Mouse (Mus musculus) olfactory bulb, adult 2 months (tissue): ENCODE data around the gene Acot1. TPM values are rescaled to one million over a fixed set of nuclear protein-coding genes. Genes with fewer than 3 reads are reported as not detected.

Experiments used
- H3K27ac ChIP-seq: fragments of 200-500 bp; 2 replicates; pipeline ENCODE4 v1.5.1; 2012; ENCODE audit warnings: low read depth, low read length; ENCODE audit not compliant: insufficient read depth
- H3K4me1 ChIP-seq: fragments of 200-500 bp; 2 replicates; pipeline ENCODE4 v1.6.1; 2012; ENCODE audit warnings: low read length; ENCODE audit not compliant: control insufficient read depth, insufficient read depth
- H3K4me3 ChIP-seq: fragments of 200-500 bp; 2 replicates; pipeline ENCODE4 v1.5.1; 2012; ENCODE audit warnings: mild to moderate bottlenecking, low read depth, low read length, moderate library complexity; ENCODE audit not compliant: insufficient read depth
- CTCF ChIP-seq: fragments of 200-500 bp; IDR thresholded peaks from 2 replicates; pipeline ENCODE4 v1.5.1; 2012; ENCODE audit warnings: low read depth, mild to moderate bottlenecking, low read length, moderate library complexity; ENCODE audit not compliant: insufficient read depth
- POLR2A ChIP-seq: fragments of 200-500 bp; IDR thresholded peaks from 2 replicates; pipeline ENCODE4 v1.6.1; 2012; ENCODE audit warnings: mild to moderate bottlenecking, low read depth, low read length, moderate library complexity; ENCODE audit not compliant: insufficient read depth
- WGBS: fragments of 180-500 bp; shearing (Covaris S2); methylation state at CpG from one replicate; pipeline ENCODE4 v1.1.7; 2018; 5-methylcytosine and 5-hydroxymethylcytosine counted together
- polyA plus RNA-seq: library from polyadenylated mRNA; stranded (reverse); fragments of >200 nt; gene quantifications from 2 replicates; pipeline ENCODE4 v1.2.4, GENCODE M21; 2012; ENCODE audit warnings: low replicate concordance; ENCODE audit not compliant: missing spikeins, insufficient read depth, insufficient read length

Gene Acot1
- polyA plus RNA-seq, 1 experiment = not detected

GRCm38 (mm10) chr12:84053679-84054391 is 44.5 kb downstream of the Acot1 start:
- WGBS = 5% methylated on average over 41 of the region's 46 CpGs
- Histone ChIP-seq H3K27ac (no peak overlapping the region), H3K4me3 (peak overlapping the region; percentile 50), H3K4me1 (peaks cover 6% of the 10 kb centered on the region; the same call in 1 of the 2 replicates)
- TF ChIP-seq CTCF = no peak
- TF ChIP-seq POLR2A = no peak

- WGBS = 25% methylated on average over 2 of the region's 2 CpGs
- Histone ChIP-seq H3K4me3 (no peak overlapping the region), H3K4me1 (no peaks in the 10 kb centered on the region), H3K27ac (no peak overlapping the region)
- TF ChIP-seq CTCF (no peak), POLR2A (no peak)
Observed at GRCm38 (mm10) chr12:84060946-84061345, 51.7 kb downstream of the Acot1 start.

GRCm38 (mm10) chr12:84062336-84062735 is 53.0 kb downstream of the Acot1 start:
- no peak for TF ChIP-seq POLR2A
- no peak for TF ChIP-seq CTCF
- WGBS = 96% methylated on average over 20 of the region's 20 CpGs
- no peak overlapping the region for H3K4me3 ChIP-seq
- H3K27ac ChIP-seq = no peak overlapping the region
- no peaks in the 10 kb centered on the region for H3K4me1 ChIP-seq

- Histone ChIP-seq H3K27ac (no peak overlapping the region), H3K4me1 (no peaks in the 10 kb centered on the region), H3K4me3 (no peak overlapping the region)
- TF ChIP-seq POLR2A (no peak), CTCF (0 out of 2 replicates have a peak, but pooled peaks have one; percentile 13)
- 70% methylated on average over 5 of the region's 5 CpGs for WGBS
Observed at GRCm38 (mm10) chr12:84063228-84063627, 53.9 kb downstream of the Acot1 start.

- no peak overlapping the region for H3K4me3 ChIP-seq
- no peak overlapping the region for H3K27ac ChIP-seq
- no peak for TF ChIP-seq POLR2A
- no peak for TF ChIP-seq CTCF
- no peaks in the 10 kb centered on the region for H3K4me1 ChIP-seq
- WGBS = 84% methylated on average over 2 of the region's 2 CpGs
Observed at GRCm38 (mm10) chr12:84063833-84064232, 54.5 kb downstream of the Acot1 start.

GRCm38 (mm10) chr12:84064621-84065020 is 55.3 kb downstream of the Acot1 start:
- Histone ChIP-seq H3K27ac (no peak overlapping the region), H3K4me1 (0 out of 2 replicates have a peak, but pooled peaks cover under 1% of the 10 kb centered on the region), H3K4me3 (no peak overlapping the region)
- TF ChIP-seq POLR2A (no peak), CTCF (no peak)
- 75% methylated on average over 8 of the region's 8 CpGs for WGBS

- H3K4me1 ChIP-seq = peaks cover 5% of the 10 kb centered on the region
- no peak overlapping the region for H3K4me3 ChIP-seq
- WGBS = 94% methylated on average over 4 of the region's 4 CpGs
- no peak for TF ChIP-seq POLR2A
- no peak for TF ChIP-seq CTCF
- H3K27ac ChIP-seq = no peak overlapping the region
Observed at GRCm38 (mm10) chr12:84067752-84068151, 58.5 kb downstream of the Acot1 start.

Other genes with a start within 250 kb of the Acot1 start
- not detected in 2 replicates for gene Papln, start 245.9 kb upstream of the Acot1 start, polyA plus RNA-seq
- not detected in 2 replicates for gene Numb, start 87.6 kb upstream of the Acot1 start, polyA plus RNA-seq
- not detected in 2 replicates for gene Riox1, start 58.9 kb upstream of the Acot1 start, polyA plus RNA-seq
- gene Heatr4, start 24.6 kb upstream of the Acot1 start, polyA plus RNA-seq = not detected in 2 replicates
- gene Acot2, start 21.6 kb upstream of the Acot1 start, polyA plus RNA-seq = not detected in 2 replicates
- not detected in 2 replicates for gene Acot4, start 28.9 kb downstream of the Acot1 start, polyA plus RNA-seq
- gene Gm49366, start 29.4 kb downstream of the Acot1 start, polyA plus RNA-seq = not detected in 2 replicates
- gene Acot3, start 42.7 kb downstream of the Acot1 start, polyA plus RNA-seq = not detected in 2 replicates
- not detected in 2 replicates for gene Acot5, start 59.8 kb downstream of the Acot1 start, polyA plus RNA-seq
- not detected in 2 replicates for gene Acot6, start 91.2 kb downstream of the Acot1 start, polyA plus RNA-seq
- not detected in 2 replicates for gene Dnal1, start 104.9 kb downstream of the Acot1 start, polyA plus RNA-seq
- gene Pnma1, start 139.0 kb downstream of the Acot1 start, polyA plus RNA-seq = not detected in 2 replicates
- gene Elmsan1, start 209.4 kb downstream of the Acot1 start, polyA plus RNA-seq = not detected in 2 replicates